Mouse (Mus musculus): ENCODE data around the gene Cdc42. TPM values are rescaled to one million over a fixed set of nuclear protein-coding genes. Genes with fewer than 3 reads are reported as not detected.

The Cdc42 gene
- polyA plus RNA-seq, 1 experiment = 375 TPM

DNA sequence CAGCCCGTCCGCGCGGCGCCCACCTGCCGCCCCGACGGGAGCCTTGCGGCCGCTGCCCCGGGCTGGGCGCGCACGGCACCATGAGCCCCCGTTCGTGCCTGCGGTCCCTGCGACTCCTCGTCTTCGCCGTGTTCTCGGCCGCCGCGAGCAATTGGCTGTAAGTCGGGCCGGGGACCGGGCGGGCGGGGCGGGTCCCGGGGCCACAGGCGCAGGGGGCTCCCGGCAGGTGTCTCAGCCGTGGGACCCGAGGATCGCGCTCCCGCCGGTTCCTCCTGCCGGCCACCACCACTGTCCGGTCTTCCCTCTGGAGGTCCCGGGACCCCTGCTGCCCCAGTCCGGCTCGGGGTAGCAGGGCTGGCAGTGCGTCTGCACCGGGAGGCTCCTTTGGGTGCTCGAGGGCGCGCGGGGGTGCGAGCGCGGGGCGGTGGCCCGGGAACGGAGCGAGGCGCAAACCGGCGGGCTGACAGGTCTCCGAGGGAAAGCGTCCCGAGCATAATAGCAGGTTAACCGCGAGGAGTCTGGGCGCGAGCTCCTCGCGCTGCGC lies 79.8 kb downstream of the Cdc42 start:
- no peak overlapping the region for H3K4me3 ChIP-seq (replicated peaks; ENCODE audit: insufficient read depth, low read depth, low read length)
- 2% methylated on average over 70 of the region's 71 CpGs for WGBS
- TF ChIP-seq POLR2A (IDR thresholded peaks at IDR 0.05; ENCODE audit: borderline replicate concordance, insufficient read depth, low read length) (no peak), CTCF (IDR thresholded peaks at IDR 0.05; ENCODE audit: borderline replicate concordance, insufficient read depth, low read depth, low read length) (no peak)
- H3K27ac ChIP-seq (ENCODE audit: insufficient read depth, low read length) = no peak overlapping the region
- H3K4me1 ChIP-seq (ENCODE audit: control insufficient read depth, insufficient read depth, low read length) = no peaks in the 10 kb centered on the region
- peaks cover 8% of the 10 kb centered on the region; the same call in 1 of the 2 replicates for H3K27me3 ChIP-seq (ENCODE audit: control insufficient read depth, insufficient read depth, low read length)
- DNase-seq = no peak

DNA sequence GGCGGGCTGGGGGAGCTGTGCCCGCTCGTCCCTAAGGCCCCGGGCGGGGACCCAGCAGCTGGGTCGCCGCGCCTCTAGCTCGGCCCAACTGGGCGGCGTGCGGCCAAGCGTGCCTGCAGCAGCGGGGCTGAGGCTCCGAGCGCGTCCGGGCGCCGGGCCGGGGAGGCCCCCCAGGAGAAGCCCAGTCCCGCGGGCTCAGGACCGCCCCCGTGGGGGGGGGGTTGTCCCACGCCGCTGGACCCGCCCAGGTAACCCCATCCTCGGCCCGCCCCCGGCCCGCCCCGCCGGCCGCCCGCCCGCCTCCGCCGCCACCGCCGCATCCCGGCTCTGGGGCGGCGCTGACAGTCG lies 80.4 kb downstream of the Cdc42 start, which contains the start of gene Wnt4:
Wnt4 (plus strand) TSS at position 324 of the 348 bp plus-strand sequence.
- H3K27me3 ChIP-seq (ENCODE audit: control insufficient read depth, insufficient read depth, low read length) = peaks cover 8% of the 10 kb centered on the region; the same call in 1 of the 2 replicates
- WGBS = 3% methylated on average over 37 of the region's 45 CpGs
- DNase-seq = no peak
- H3K27ac ChIP-seq (ENCODE audit: insufficient read depth, low read length) = no peak within 1 kb of the TSS
- TF ChIP-seq POLR2A (IDR thresholded peaks at IDR 0.05; ENCODE audit: borderline replicate concordance, insufficient read depth, low read length) (no peak), CTCF (IDR thresholded peaks at IDR 0.05; ENCODE audit: borderline replicate concordance, insufficient read depth, low read depth, low read length) (no peak)
- no peak within 1 kb of the TSS for H3K4me3 ChIP-seq (replicated peaks; ENCODE audit: insufficient read depth, low read depth, low read length)
- no peaks in the 10 kb centered on the region for H3K4me1 ChIP-seq (ENCODE audit: control insufficient read depth, insufficient read depth, low read length)

DNA sequence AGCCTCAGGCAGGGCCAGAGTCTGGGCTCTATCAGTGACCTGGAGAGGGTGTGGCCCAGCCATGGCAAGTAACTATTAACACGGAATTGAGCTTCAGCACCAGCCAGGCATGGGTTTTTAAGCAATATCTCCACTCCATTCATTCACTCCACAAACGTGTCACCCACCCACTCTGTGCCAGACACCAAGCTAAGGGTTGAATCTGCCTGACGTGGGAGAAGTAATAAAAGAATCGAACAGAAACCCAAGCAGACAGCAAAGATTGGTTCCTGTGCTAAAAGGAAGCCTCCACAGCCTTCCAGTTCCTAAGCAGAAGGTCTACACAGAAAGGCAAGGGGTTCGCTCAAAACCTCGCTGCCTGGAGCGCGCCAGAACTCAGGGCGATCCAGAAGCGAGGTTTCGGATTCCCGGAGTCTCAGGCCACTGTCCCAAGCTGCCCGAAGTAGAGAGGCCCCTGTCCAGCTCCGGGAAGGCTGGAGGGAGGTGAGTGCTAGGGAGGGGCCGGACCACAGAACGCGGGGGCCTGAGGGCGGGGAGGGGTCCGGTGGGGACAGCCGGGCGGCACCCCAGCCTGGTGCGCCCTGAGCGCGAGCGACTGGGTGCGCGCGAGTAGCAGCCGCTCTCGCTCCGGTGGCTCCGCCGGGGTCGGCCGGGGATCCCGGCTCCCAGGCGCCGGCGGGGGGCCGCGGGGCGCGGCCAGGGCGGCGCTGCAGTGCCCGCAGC lies 80.9 kb downstream of the Cdc42 start:
- 7% methylated on average over 45 of the region's 46 CpGs for WGBS
- Histone ChIP-seq H3K27ac (ENCODE audit: insufficient read depth, low read length) (no peak overlapping the region), H3K27me3 (ENCODE audit: control insufficient read depth, insufficient read depth, low read length) (peaks cover 8% of the 10 kb centered on the region; the same call in 1 of the 2 replicates), H3K4me1 (ENCODE audit: control insufficient read depth, insufficient read depth, low read length) (no peaks in the 10 kb centered on the region), H3K4me3 (replicated peaks; ENCODE audit: insufficient read depth, low read depth, low read length) (no peak overlapping the region)
- no peak for TF ChIP-seq POLR2A (IDR thresholded peaks at IDR 0.05; ENCODE audit: borderline replicate concordance, insufficient read depth, low read length)
- no peak for TF ChIP-seq CTCF (IDR thresholded peaks at IDR 0.05; ENCODE audit: borderline replicate concordance, insufficient read depth, low read depth, low read length)
- DNase-seq = no peak

DNA sequence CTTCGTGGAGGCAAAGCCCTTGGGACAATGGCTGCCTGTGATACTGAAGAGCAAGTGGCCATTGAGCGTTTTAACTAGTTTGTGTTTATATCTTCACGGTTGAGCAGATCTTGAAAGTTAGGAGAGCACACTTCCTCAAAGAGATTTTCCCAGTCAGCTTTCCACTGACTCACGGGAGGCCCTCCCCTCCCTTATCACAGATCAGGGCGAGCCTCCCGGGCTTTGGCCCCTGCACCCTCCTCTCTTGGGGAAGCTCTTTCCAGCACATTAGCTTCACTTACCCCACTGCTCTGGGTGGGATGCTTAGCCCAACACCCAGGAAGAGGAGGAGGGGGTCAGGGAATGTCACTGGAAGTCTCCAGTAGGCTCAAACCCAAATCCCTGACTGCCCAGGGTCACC lies 83.2 kb downstream of the Cdc42 start:
- Histone ChIP-seq H3K27ac (ENCODE audit: insufficient read depth, low read length) (no peak overlapping the region), H3K4me3 (replicated peaks; ENCODE audit: insufficient read depth, low read depth, low read length) (no peak overlapping the region), H3K27me3 (ENCODE audit: control insufficient read depth, insufficient read depth, low read length) (peaks cover 8% of the 10 kb centered on the region; the same call in 1 of the 2 replicates), H3K4me1 (ENCODE audit: control insufficient read depth, insufficient read depth, low read length) (no peaks in the 10 kb centered on the region)
- DNase-seq = no peak
- 65% methylated on average over 6 of the region's 6 CpGs for WGBS
- TF ChIP-seq CTCF (IDR thresholded peaks at IDR 0.05; ENCODE audit: borderline replicate concordance, insufficient read depth, low read depth, low read length) = no peak
- TF ChIP-seq POLR2A (IDR thresholded peaks at IDR 0.05; ENCODE audit: borderline replicate concordance, insufficient read depth, low read length) = no peak

DNA sequence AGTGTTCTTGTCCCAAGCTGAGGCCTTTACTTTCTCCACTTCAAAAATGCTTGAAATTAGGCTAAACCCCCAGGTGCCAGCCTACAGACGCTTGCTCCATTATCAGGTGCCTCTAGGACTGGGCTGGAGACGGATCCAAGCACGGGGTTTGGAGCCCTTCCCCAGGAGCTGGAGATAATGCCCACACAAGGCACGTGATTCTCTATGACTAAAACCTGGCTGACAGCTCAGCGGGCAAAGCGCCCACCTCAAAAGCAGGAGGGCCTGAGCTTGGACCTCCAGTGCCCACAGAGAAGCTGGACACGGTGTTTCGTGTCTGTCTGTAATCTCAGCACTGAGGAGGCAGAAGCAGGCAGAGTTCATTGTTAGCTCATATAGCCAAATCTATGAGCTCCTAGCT lies 85.7 kb downstream of the Cdc42 start:
- 44% methylated on average over 8 of the region's 8 CpGs for WGBS
- peaks cover 2% of the 10 kb centered on the region; the same call in 1 of the 2 replicates for H3K27me3 ChIP-seq (ENCODE audit: control insufficient read depth, insufficient read depth, low read length)
- DNase-seq = no peak
- H3K4me3 ChIP-seq (replicated peaks; ENCODE audit: insufficient read depth, low read depth, low read length) = no peak overlapping the region
- no peak overlapping the region for H3K27ac ChIP-seq (ENCODE audit: insufficient read depth, low read length)
- no peaks in the 10 kb centered on the region for H3K4me1 ChIP-seq (ENCODE audit: control insufficient read depth, insufficient read depth, low read length)
- no peak for TF ChIP-seq CTCF (IDR thresholded peaks at IDR 0.05; ENCODE audit: borderline replicate concordance, insufficient read depth, low read depth, low read length)
- no peak for TF ChIP-seq POLR2A (IDR thresholded peaks at IDR 0.05; ENCODE audit: borderline replicate concordance, insufficient read depth, low read length)

Other genes with a start within 250 kb of the Cdc42 start
- gene Wnt4, start 80.2 kb downstream of the Cdc42 start, polyA plus RNA-seq (2012; rRNA removed) = 1.7 and 2.1 TPM in 2 replicates
- gene Cela3a, start 52.1 kb upstream of the Cdc42 start, polyA plus RNA-seq (2012; rRNA removed) = not detected in 2 replicates
- not detected in 2 replicates for gene Cela3b, start 72.8 kb upstream of the Cdc42 start, polyA plus RNA-seq (2012; rRNA removed)
- not detected in 2 replicates for gene 1700013G24Rik, start 95.6 kb upstream of the Cdc42 start, polyA plus RNA-seq (2012; rRNA removed)
- 2.8 and 3.1 TPM in 2 replicates for gene Hspg2, start 111.0 kb upstream of the Cdc42 start, polyA plus RNA-seq (2012; rRNA removed)
- gene Ldlrad2, start 216.8 kb upstream of the Cdc42 start, polyA plus RNA-seq (2012; rRNA removed) = not detected in 2 replicates
- gene Usp48, start 236.0 kb upstream of the Cdc42 start, polyA plus RNA-seq (2012; rRNA removed) = 162 and 169 TPM in 2 replicates